Mouse (Mus musculus) c-Kit-positive CD71-positive TER-119-positive erythroid progenitor cells, embryonic 14.5 days (primary cell): ENCODE results near the gene Zfp597.
"Not testable (repeated sequence)": the region's sequence is repeated elsewhere in the genome, so short reads cannot be mapped to it uniquely, and the experiment has no call there.

Experiments
- DNase-seq: peaks from one replicate; pipeline ENCODE4 v3.0.0-alpha.2; 2013; ENCODE audit warnings: low spot score

The Zfp597 gene

GRCm38 (mm10) chr16:3855776-3856175, 28.6 kb downstream of the Zfp597 start:
- no peak for DNase-seq

GRCm38 (mm10) chr16:3854437-3855182, 29.8 kb downstream of the Zfp597 start:
- no peak for DNase-seq

- DNase-seq, result no peak
Measured at GRCm38 (mm10) chr16:3852586-3852985, 31.8 kb downstream of the Zfp597 start.

- DNase-seq, result not testable (repeated sequence)
Measured at GRCm38 (mm10) chr16:3851301-3851700, 33.1 kb downstream of the Zfp597 start.

- DNase-seq, result no peak
Measured at GRCm38 (mm10) chr16:3848416-3848815, 35.9 kb downstream of the Zfp597 start.

- no peak for DNase-seq
Measured at GRCm38 (mm10) chr16:3847871-3848270, 36.5 kb downstream of the Zfp597 start.

GRCm38 (mm10) chr16:3846711-3847518, 37.4 kb downstream of the Zfp597 start, which contains the start of gene Zfp174:
Zfp174 (plus strand) TSS chr16:3847268.
- peak; percentile 95 for DNase-seq

GRCm38 (mm10) chr16:3843796-3844195, 40.6 kb downstream of the Zfp597 start:
- DNase-seq, result no peak

GRCm38 (mm10) chr16:3842989-3843388, 41.4 kb downstream of the Zfp597 start:
- no peak for DNase-seq

GRCm38 (mm10) chr16:3839157-3839885, 45.0 kb downstream of the Zfp597 start:
- no peak for DNase-seq

- DNase-seq, result no peak
Measured at GRCm38 (mm10) chr16:3835461-3835860, 48.9 kb downstream of the Zfp597 start.

- DNase-seq, result no peak
Measured at GRCm38 (mm10) chr16:3830588-3831109, 53.7 kb downstream of the Zfp597 start, which contains the start of gene Olfr15. Olfr15 (plus strand) TSS chr16:3830878.

GRCm38 (mm10) chr16:3829727-3830126, 54.6 kb downstream of the Zfp597 start:
- no peak for DNase-seq

GRCm38 (mm10) chr16:3828021-3828420, 56.3 kb downstream of the Zfp597 start:
- no peak for DNase-seq

- DNase-seq, result no peak
Measured at GRCm38 (mm10) chr16:3820202-3820601, 64.2 kb downstream of the Zfp597 start.

GRCm38 (mm10) chr16:3814667-3815066, 69.7 kb downstream of the Zfp597 start:
- not testable (repeated sequence) for DNase-seq
